Mouse (Mus musculus) lung, postnatal 0 days (tissue): ENCODE results near the gene Cd52.

Experiments used
- CTCF ChIP-seq: IDR thresholded peaks from 2 replicates; pipeline ENCODE4 v1.5.1; 2016; ENCODE audit warnings: antibody characterized with exemption, mild to moderate bottlenecking
- EP300 ChIP-seq: IDR thresholded peaks from 2 replicates; pipeline ENCODE4 v1.6.1; 2016; ENCODE audit warnings: antibody characterized with exemption, mild to moderate bottlenecking, control low read depth

DNA sequence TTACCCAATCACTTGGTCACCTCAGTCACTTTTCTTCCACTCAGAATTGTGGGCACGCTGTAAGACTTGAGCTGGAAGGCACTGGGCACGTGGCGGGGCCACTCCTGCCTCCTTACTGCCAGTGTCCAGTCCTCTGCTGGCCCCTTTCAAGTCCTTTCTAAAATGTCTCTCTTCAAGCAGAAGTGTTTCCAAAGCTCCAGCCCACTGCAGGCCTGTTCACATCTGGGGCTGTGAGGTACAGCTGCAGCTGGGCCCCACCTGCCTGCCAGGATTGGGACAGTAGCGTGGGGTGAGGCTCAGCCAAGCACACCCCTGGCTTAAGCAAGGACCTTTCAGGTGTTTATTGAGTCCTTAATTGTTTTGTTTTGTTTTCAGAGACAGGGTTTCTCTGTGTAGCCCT lies 19.2 kb upstream of the Cd52 start:
- no peak for TF ChIP-seq CTCF
- no peak for TF ChIP-seq EP300
